Mouse (Mus musculus): Measurements from ENCODE around the gene Nr4a3. TPM values are rescaled to one million over a fixed set of nuclear protein-coding genes. Genes with fewer than 3 reads are reported as not detected.

The Nr4a3 gene
- polyA plus RNA-seq (2016; fragmentation: Nextera tagmentation; extraction: Ambion mirVana), result 2.0 TPM in 2 replicates

GRCm38 (mm10) chr4:48044491-48045211, at the start of gene Nr4a3:
Gene Nr4a3, plus strand, starts transcription at chr4:48045153.
- Histone ChIP-seq H3K4me1 (peaks cover 50% of the 10 kb centered on the region), H3K4me2 (replicated peaks) (peak within 1 kb of the TSS; percentile 95), H3K4me3 (peak within 1 kb of the TSS; percentile 68), H3K27ac (peak within 1 kb of the TSS; percentile 88), H3K27me3 (peaks cover 39% of the 10 kb centered on the region), H3K9ac (peak within 1 kb of the TSS; percentile 64), H3K36me3 (no peaks in the 10 kb centered on the region), H3K9me3 (replicated peaks) (no peaks in the 10 kb centered on the region)
- ATAC-seq (ENCODE audit: low FRiP score), result peak; percentile 81
- WGBS, result 1% methylated on average over 53 of the region's 54 CpGs

DNA sequence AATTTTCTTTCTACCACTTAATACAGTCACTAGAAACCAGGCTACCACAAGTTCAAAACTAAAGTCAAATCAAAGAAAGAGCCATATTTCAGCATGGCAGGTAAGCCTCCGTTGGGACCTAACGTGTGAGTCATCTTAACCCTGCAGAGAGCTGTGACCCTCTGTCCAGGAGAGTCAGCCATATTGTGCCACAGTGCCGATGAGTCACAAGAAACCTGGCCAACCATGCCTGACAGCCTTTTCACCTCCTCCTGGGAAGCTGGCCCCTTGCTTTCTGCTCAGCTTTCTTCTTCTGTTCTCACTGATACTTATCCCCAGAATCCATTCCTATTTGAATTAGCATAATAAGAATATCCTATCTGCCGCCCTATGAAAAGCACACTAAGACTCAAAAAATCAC, 42.0 kb upstream of the Nr4a3 start:
- Histone ChIP-seq H3K36me3 (no peaks in the 10 kb centered on the region), H3K27me3 (no peaks in the 10 kb centered on the region), H3K9me3 (replicated peaks) (no peaks in the 10 kb centered on the region), H3K9ac (no peak overlapping the region), H3K4me2 (replicated peaks) (no peak overlapping the region), H3K4me1 (no peaks in the 10 kb centered on the region), H3K27ac (no peak overlapping the region), H3K4me3 (no peak overlapping the region)
- ATAC-seq (ENCODE audit: low FRiP score), result no peak
- 80% methylated on average over 4 of the region's 4 CpGs for WGBS

DNA sequence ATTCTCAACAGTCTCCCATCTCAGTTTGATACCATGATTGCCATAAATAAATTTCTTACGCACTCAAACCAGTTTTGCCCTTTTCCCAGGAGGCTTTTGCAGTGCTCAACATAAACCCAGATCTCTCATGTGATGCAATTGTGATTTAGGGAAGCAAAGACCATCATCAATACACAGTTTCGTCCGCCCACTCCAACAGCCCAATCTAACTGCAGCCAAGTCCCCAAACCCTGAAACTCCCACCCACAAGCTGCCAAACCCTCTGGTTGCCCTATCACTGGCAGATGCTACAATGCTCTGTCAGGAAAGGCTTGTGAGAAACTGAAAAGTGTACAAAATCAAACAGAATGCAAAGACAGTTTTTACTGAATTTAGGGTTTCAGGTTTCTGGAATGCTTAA, 41.5 kb upstream of the Nr4a3 start:
- Histone ChIP-seq H3K27me3 (no peaks in the 10 kb centered on the region), H3K4me2 (replicated peaks) (no peak overlapping the region), H3K4me1 (no peaks in the 10 kb centered on the region), H3K27ac (no peak overlapping the region), H3K36me3 (no peaks in the 10 kb centered on the region), H3K9ac (no peak overlapping the region), H3K9me3 (replicated peaks) (no peaks in the 10 kb centered on the region), H3K4me3 (no peak overlapping the region)
- no peak for ATAC-seq (ENCODE audit: low FRiP score)
- WGBS, result 91% methylated on average over 3 of the region's 3 CpGs

DNA sequence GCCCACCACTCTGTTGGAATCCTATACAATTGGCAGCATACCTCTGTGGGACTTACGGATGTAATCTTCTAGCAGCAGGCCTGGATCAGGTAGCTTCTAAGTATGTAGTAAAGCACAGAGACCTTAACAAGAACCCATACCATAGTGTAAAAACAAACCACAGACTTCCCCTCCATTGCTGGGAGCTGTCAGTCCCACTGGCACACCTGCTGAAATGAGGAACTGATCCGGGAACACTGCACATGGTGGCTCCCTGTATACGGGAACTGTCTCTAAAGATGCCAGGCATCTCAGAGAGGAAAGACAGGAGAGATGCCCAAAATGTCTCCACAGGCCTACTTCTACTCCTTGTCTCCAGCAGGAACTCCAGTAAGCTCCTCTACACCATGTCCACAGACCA, 38.6 kb upstream of the Nr4a3 start:
- Histone ChIP-seq H3K9me3 (replicated peaks) (no peaks in the 10 kb centered on the region), H3K9ac (no peak overlapping the region), H3K27me3 (no peaks in the 10 kb centered on the region), H3K4me3 (no peak overlapping the region), H3K27ac (no peak overlapping the region), H3K36me3 (no peaks in the 10 kb centered on the region), H3K4me1 (no peaks in the 10 kb centered on the region), H3K4me2 (replicated peaks) (no peak overlapping the region)
- WGBS, result 87% methylated on average over 3 of the region's 3 CpGs
- no peak for ATAC-seq (ENCODE audit: low FRiP score)

- no peak for ATAC-seq (ENCODE audit: low FRiP score)
- no peaks in the 10 kb centered on the region for H3K27me3 ChIP-seq
- no peak overlapping the region for H3K9ac ChIP-seq
- H3K4me1 ChIP-seq, result no peaks in the 10 kb centered on the region
- H3K27ac ChIP-seq, result no peak overlapping the region
- H3K9me3 ChIP-seq (replicated peaks), result no peaks in the 10 kb centered on the region
- no peaks in the 10 kb centered on the region for H3K36me3 ChIP-seq
- 85% methylated on average over 3 of the region's 3 CpGs for WGBS
- no peak overlapping the region for H3K4me3 ChIP-seq
- H3K4me2 ChIP-seq (replicated peaks), result no peak overlapping the region
Observed at GRCm38 (mm10) chr4:48012209-48012608, 32.7 kb upstream of the Nr4a3 start.

- Histone ChIP-seq H3K9ac (no peak overlapping the region), H3K4me1 (no peaks in the 10 kb centered on the region), H3K4me3 (no peak overlapping the region), H3K4me2 (replicated peaks) (no peak overlapping the region), H3K27ac (no peak overlapping the region), H3K27me3 (no peaks in the 10 kb centered on the region), H3K36me3 (no peaks in the 10 kb centered on the region), H3K9me3 (replicated peaks) (no peaks in the 10 kb centered on the region)
- WGBS, result 79% methylated on average over 3 of the region's 3 CpGs
- ATAC-seq (ENCODE audit: low FRiP score), result no peak
Observed at GRCm38 (mm10) chr4:48022966-48023365, 22.0 kb upstream of the Nr4a3 start.

DNA sequence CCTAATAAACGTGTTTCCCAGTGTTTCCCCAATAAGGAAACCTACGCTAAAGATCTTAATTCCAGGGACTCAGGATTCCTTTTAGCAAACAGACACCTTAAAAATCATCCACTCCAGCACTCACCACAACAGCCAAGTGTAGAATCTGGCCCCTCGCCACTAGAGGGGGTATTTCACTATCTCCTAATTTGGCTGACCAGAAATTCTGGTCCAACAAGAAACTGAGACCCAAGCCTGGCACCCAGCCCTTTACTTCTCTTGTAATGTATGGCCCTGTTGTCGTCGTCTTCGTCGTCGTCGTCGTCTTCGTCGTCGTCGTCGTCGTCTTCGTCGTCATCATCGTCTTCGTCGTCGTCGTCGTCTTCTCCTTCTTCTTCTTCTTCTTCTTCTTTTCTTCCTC, 15.3 kb upstream of the Nr4a3 start:
- H3K27ac ChIP-seq, result no peak overlapping the region
- WGBS, result 62% methylated on average over 24 of the region's 24 CpGs
- H3K4me1 ChIP-seq, result 0 out of 2 replicates have a peak, but pooled peaks cover 4% of the 10 kb centered on the region
- no peaks in the 10 kb centered on the region for H3K36me3 ChIP-seq
- no peak overlapping the region for H3K9ac ChIP-seq
- no peak overlapping the region for H3K4me2 ChIP-seq (replicated peaks)
- H3K4me3 ChIP-seq, result no peak overlapping the region
- no peaks in the 10 kb centered on the region for H3K9me3 ChIP-seq (replicated peaks)
- 0 out of 2 replicates have a peak, but pooled peaks cover 6% of the 10 kb centered on the region for H3K27me3 ChIP-seq
- ATAC-seq (ENCODE audit: low FRiP score), result no peak

DNA sequence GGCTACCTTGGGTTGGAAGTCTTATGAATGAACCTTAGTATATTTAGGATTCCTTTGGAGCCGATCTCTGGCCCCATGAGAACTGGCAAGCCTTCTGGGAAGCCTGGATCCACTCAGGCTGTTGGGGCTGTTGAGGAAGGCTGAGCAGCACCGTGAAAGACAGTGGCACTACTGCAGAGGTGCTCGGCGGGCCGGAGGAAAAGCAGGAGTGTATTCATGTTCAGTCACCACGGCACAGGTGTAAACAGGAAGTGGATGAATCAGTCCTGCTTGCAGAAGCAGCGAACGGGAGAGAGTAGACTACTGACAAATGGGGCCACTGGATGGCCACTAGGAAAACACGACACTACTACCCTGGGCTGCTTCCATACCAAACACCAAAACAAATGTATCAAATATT, 10.7 kb upstream of the Nr4a3 start:
- Histone ChIP-seq H3K4me1 (0 out of 2 replicates have a peak, but pooled peaks cover 4% of the 10 kb centered on the region), H3K4me3 (no peak overlapping the region), H3K27ac (no peak overlapping the region), H3K9me3 (replicated peaks) (no peaks in the 10 kb centered on the region), H3K9ac (no peak overlapping the region), H3K36me3 (no peaks in the 10 kb centered on the region), H3K27me3 (peaks cover 14% of the 10 kb centered on the region), H3K4me2 (replicated peaks) (no peak overlapping the region)
- WGBS, result 81% methylated on average over 9 of the region's 9 CpGs
- no peak for ATAC-seq (ENCODE audit: low FRiP score)

- H3K9me3 ChIP-seq (replicated peaks), result no peaks in the 10 kb centered on the region
- ATAC-seq (ENCODE audit: low FRiP score), result no peak
- no peaks in the 10 kb centered on the region for H3K36me3 ChIP-seq
- no peak overlapping the region for H3K27ac ChIP-seq
- H3K4me1 ChIP-seq, result peaks cover 9% of the 10 kb centered on the region; the same call in 1 of the 2 replicates
- no peak overlapping the region for H3K4me3 ChIP-seq
- no peak overlapping the region for H3K9ac ChIP-seq
- 80% methylated on average over 4 of the region's 4 CpGs for WGBS
- no peak overlapping the region for H3K4me2 ChIP-seq (replicated peaks)
- peaks cover 21% of the 10 kb centered on the region for H3K27me3 ChIP-seq
Observed at GRCm38 (mm10) chr4:48037646-48038045, 7.3 kb upstream of the Nr4a3 start.

GRCm38 (mm10) chr4:48038847-48039246, 6.1 kb upstream of the Nr4a3 start:
- Histone ChIP-seq H3K4me1 (peaks cover 6% of the 10 kb centered on the region), H3K4me2 (replicated peaks) (no peak overlapping the region), H3K36me3 (no peaks in the 10 kb centered on the region), H3K4me3 (no peak overlapping the region), H3K9me3 (replicated peaks) (no peaks in the 10 kb centered on the region), H3K9ac (no peak overlapping the region), H3K27me3 (peaks cover 21% of the 10 kb centered on the region), H3K27ac (no peak overlapping the region)
- 88% methylated on average over 5 of the region's 5 CpGs for WGBS
- no peak for ATAC-seq (ENCODE audit: low FRiP score)

- Histone ChIP-seq H3K27ac (no peak overlapping the region), H3K27me3 (peaks cover 15% of the 10 kb centered on the region), H3K4me3 (no peak overlapping the region), H3K9ac (peak overlapping the region; percentile 14; the same call in 1 of the 2 replicates), H3K4me1 (peaks cover 13% of the 10 kb centered on the region), H3K36me3 (no peaks in the 10 kb centered on the region), H3K4me2 (replicated peaks) (no peak overlapping the region), H3K9me3 (replicated peaks) (no peaks in the 10 kb centered on the region)
- WGBS, result 75% methylated on average over 7 of the region's 7 CpGs
- ATAC-seq (ENCODE audit: low FRiP score), result no peak
Observed at GRCm38 (mm10) chr4:48039736-48040135, 5.2 kb upstream of the Nr4a3 start.

GRCm38 (mm10) chr4:48042466-48042785, 2.5 kb upstream of the Nr4a3 start:
- peaks cover 34% of the 10 kb centered on the region for H3K4me1 ChIP-seq
- peak overlapping the region; percentile 68 for H3K4me3 ChIP-seq
- peak overlapping the region; percentile 97 for H3K27ac ChIP-seq
- 0% methylated on average over 4 of the region's 4 CpGs for WGBS
- H3K9ac ChIP-seq, result peak overlapping the region; percentile 67
- H3K36me3 ChIP-seq, result no peaks in the 10 kb centered on the region
- peaks cover 29% of the 10 kb centered on the region for H3K27me3 ChIP-seq
- H3K4me2 ChIP-seq (replicated peaks), result peak overlapping the region; percentile 95
- no peaks in the 10 kb centered on the region for H3K9me3 ChIP-seq (replicated peaks)
- ATAC-seq (ENCODE audit: low FRiP score), result no peak
